Mouse (Mus musculus) embryonic facial prominence, embryonic 11.5 days (tissue): ENCODE measurements around the gene Stag1. TPM values are rescaled to one million over a fixed set of nuclear protein-coding genes. Genes with fewer than 3 reads are reported as not detected.

Experiments used
- ATAC-seq: fragments of 200-750 bp; cut with Nextera tagmentation; replicated peaks from 2 replicates; pipeline ENCODE4 v1.8.0; 2017; ENCODE audit warnings: low read depth; ENCODE audit not compliant: insufficient number of reproducible peaks, low FRiP score, low TSS enrichment
- DNase-seq: peaks from one replicate; pipeline ENCODE4 v3.0.0-alpha.2; 2015; ENCODE audit warnings: low spot score
- H3K27ac ChIP-seq: fragments of 300-500 bp; sonication (generic); replicated peaks from 2 replicates; pipeline ENCODE4 v1.5.1; 2014; ENCODE audit warnings: mild to moderate bottlenecking, low read depth, low read length, control low read depth
- H3K27me3 ChIP-seq: fragments of 300-500 bp; sonication (generic); 2 replicates; pipeline ENCODE4 v1.6.1; 2014; ENCODE audit warnings: mild to moderate bottlenecking, low read length, moderate library complexity, mixed read lengths; ENCODE audit not compliant: control insufficient read depth, insufficient read depth
- H3K36me3 ChIP-seq: fragments of 300-500 bp; sonication (generic); replicated peaks from 2 replicates; pipeline ENCODE4 v1.6.1; 2014; ENCODE audit warnings: low read depth, mild to moderate bottlenecking, low read length, moderate library complexity, mixed read lengths; ENCODE audit not compliant: control insufficient read depth, insufficient read depth
- H3K4me1 ChIP-seq: fragments of 300-500 bp; sonication (generic); 2 replicates; pipeline ENCODE4 v1.6.1; 2014; ENCODE audit warnings: low read length, mixed read lengths; ENCODE audit not compliant: control insufficient read depth, insufficient read depth
- H3K4me2 ChIP-seq: fragments of 300-500 bp; sonication (generic); 2 replicates; pipeline ENCODE4 v1.6.1; 2014; ENCODE audit warnings: low read depth, mild to moderate bottlenecking, control low read depth, low read length, moderate library complexity
- H3K4me3 ChIP-seq: fragments of 300-500 bp; sonication (generic); 2 replicates; pipeline ENCODE4 v1.5.1; 2014; ENCODE audit warnings: low read depth, low read length, control low read depth
- H3K9ac ChIP-seq: fragments of 300-500 bp; sonication (generic); replicated peaks from 2 replicates; pipeline ENCODE4 v1.6.1; 2014; ENCODE audit warnings: mild to moderate bottlenecking, control low read depth, low read length
- H3K9me3 ChIP-seq: fragments of 300-500 bp; sonication (generic); replicated peaks from 2 replicates; pipeline ENCODE4 v1.6.1; 2016; ENCODE audit warnings: mild to moderate bottlenecking, low read length, inconsistent platforms, mixed read lengths; ENCODE audit not compliant: control insufficient read depth
- WGBS: fragments of 180-500 bp; shearing (Covaris S2); extraction: QIAGEN DNeasy Blood & Tissue Kit; methylation state at CpG from one replicate; pipeline ENCODE4 v1.1.7; 2014; 5-methylcytosine and 5-hydroxymethylcytosine counted together
- polyA plus RNA-seq: library from polyadenylated mRNA; unstranded; fragments of >200 nt; fragmentation: Nextera tagmentation; extraction: Ambion mirVana; gene quantifications from 2 replicates; pipeline ENCODE4 v1.2.1, GENCODE M21; 2014

Gene Stag1
- polyA plus RNA-seq, 1 experiment from 2014 or later = 61.7 TPM

DNA sequence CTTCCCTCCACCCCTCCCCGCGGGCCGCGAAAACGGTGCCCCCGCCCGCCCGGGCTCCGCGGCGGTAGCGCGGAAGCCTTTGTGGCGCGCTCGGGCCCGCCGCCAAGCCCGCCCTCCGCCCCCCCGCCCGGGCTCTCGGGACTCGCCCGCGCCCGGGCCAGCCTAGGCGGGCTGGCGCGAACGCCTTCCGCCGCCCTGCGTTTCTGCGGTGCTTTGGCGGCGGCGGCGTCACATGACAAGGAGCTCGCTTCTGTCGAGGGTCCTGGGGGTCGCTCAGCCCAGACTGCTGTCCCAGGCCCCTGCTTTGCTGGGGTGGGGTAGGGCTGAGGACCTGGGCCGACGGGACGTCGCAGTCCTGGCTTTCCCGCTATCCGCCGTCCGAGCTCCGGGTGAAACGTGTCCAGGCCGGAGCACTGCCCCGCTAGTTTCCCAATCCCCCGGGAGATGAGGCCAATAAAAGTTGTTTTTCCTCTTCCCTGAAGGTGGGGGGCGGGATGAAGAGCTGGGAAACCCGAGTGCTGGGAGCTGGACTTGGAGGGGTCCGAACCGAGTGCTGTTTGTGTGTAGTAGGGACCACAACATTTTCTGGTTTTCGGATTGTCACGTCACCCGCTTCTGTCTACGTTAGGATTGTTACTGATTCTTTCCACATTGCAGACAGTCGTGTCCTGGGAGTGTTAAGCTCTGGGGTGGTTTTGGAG lies 46.6 kb downstream of the Stag1 start:
- 0% methylated on average over 44 of the region's 64 CpGs for WGBS
- Histone ChIP-seq H3K27ac (peak overlapping the region; percentile 97), H3K27me3 (no peaks in the 10 kb centered on the region), H3K4me2 (peak overlapping the region; percentile 42), H3K36me3 (no peaks in the 10 kb centered on the region), H3K4me3 (peak overlapping the region; percentile 86), H3K9ac (peak overlapping the region; percentile 97), H3K4me1 (no peaks in the 10 kb centered on the region), H3K9me3 (no peaks in the 10 kb centered on the region)
- DNase-seq = peak; percentile 77
- peak; percentile 31 for ATAC-seq

DNA sequence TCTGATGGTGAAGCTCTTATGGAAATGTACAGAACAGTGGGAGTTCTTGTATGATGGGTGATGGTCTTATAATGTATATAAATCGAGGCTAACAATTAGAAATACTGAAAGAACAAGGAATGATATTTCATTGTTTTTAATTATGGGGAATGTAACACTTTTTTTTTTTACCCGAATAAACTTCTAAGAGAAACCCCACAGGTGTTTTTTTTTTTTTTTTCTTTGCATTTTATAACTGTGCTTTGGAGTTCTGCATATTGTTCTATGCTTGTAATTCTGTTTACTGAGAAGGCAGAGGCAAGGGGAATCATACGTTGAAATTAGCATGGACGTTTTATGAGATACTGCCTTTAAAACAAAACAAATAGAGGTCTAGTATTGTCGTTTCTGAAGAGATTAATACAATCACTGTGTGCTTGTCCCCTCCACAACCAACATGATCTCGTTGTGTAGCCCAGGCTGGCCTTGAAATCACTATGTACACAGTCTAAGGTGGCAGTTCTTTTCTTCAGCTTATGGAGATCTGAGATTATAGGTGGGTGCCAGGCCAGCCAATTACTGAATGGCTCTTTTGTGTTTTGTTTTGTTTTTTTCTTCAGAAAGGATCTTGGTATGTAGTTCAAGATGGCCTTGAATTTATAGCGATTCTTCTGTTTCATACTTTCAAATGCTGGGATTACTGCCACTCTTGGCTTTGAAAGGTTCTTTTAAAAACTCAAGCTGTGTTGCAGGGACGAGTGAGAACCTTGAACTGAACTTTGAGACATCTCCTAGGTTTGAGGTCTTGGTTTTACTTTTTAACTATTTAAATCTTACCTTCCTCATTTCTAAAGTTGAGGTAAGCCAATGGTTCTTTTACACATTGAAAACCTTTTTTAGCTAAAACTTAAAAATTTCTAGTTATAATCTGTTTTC lies 47.7 kb downstream of the Stag1 start:
- no peak overlapping the region for H3K9ac ChIP-seq
- H3K36me3 ChIP-seq = no peaks in the 10 kb centered on the region
- H3K9me3 ChIP-seq = no peaks in the 10 kb centered on the region
- DNase-seq (no peak), ATAC-seq (no peak)
- no peaks in the 10 kb centered on the region for H3K27me3 ChIP-seq
- H3K27ac ChIP-seq = no peak overlapping the region
- H3K4me2 ChIP-seq = peak overlapping the region; percentile 42; the same call in 1 of the 2 replicates
- peak overlapping the region; percentile 86 for H3K4me3 ChIP-seq
- 43% methylated on average over 8 of the region's 8 CpGs for WGBS
- H3K4me1 ChIP-seq = no peaks in the 10 kb centered on the region

GRCm38 (mm10) chr9:100646276-100646675 lies 48.7 kb downstream of the Stag1 start:
- H3K36me3 ChIP-seq = no peaks in the 10 kb centered on the region
- no peak overlapping the region for H3K9ac ChIP-seq
- H3K4me2 ChIP-seq = no peak overlapping the region
- H3K27me3 ChIP-seq = no peaks in the 10 kb centered on the region
- no peak overlapping the region for H3K4me3 ChIP-seq
- ATAC-seq = no peak
- DNase-seq = no peak
- WGBS = 93% methylated on average over 2 of the region's 2 CpGs
- no peak overlapping the region for H3K27ac ChIP-seq
- H3K9me3 ChIP-seq = no peaks in the 10 kb centered on the region
- H3K4me1 ChIP-seq = no peaks in the 10 kb centered on the region

DNA sequence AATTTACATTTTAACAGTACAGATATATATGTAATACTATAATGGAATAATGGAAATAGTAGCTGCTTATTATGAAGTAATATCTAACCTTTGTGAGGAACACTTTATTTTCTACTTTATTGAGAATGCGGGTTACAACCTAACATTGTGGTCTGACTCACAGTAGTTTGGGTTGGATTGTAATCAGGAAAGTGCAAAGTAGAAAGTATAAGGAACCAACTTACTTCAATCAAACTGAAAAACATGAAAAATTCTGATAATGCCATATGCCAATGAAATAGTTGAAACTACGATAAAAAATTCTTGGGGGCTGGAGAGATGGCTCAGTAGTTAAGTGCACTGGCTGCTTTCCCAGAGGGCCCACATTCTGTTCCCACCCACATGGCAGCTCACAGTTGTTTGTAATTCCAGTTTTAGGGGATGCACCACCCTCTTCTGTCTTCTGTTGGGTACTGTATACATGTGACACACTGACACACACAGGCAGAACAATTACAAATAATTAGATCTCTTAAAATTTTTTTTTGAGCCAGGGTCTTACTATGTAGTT lies 50.3 kb downstream of the Stag1 start:
- Histone ChIP-seq H3K4me2 (no peak overlapping the region), H3K9ac (no peak overlapping the region), H3K36me3 (no peaks in the 10 kb centered on the region), H3K27me3 (no peaks in the 10 kb centered on the region), H3K4me1 (no peaks in the 10 kb centered on the region), H3K4me3 (no peak overlapping the region), H3K27ac (no peak overlapping the region), H3K9me3 (no peaks in the 10 kb centered on the region)
- ATAC-seq (no peak), DNase-seq (no peak)
- WGBS = 94% methylated on average over 2 of the region's 2 CpGs

DNA sequence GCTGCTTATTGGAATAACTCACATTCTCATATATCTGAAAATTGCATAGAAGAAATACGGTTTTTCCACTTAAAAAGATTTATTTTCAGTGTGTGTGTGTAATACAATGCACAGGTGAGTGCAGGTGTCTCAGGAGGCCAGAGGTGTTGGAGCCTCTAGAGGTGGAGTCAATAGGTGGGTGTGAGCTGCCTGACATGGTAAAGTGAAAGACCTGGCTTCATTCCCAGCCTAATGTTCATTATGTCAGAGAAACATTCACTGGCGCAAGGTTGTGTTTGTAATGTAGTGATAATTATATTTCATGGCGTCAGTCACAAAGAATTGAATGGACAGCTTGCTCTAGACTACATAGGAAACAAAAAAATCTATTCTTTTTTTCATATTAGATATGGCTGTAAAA lies 56.5 kb downstream of the Stag1 start:
- Histone ChIP-seq H3K9ac (no peak overlapping the region), H3K4me3 (no peak overlapping the region), H3K9me3 (no peaks in the 10 kb centered on the region), H3K4me1 (no peaks in the 10 kb centered on the region), H3K27ac (no peak overlapping the region), H3K27me3 (no peaks in the 10 kb centered on the region), H3K36me3 (no peaks in the 10 kb centered on the region), H3K4me2 (no peak overlapping the region)
- WGBS = 92% methylated on average over 3 of the region's 3 CpGs
- no peak for DNase-seq
- ATAC-seq = no peak

GRCm38 (mm10) chr9:100656058-100656457 lies 58.5 kb downstream of the Stag1 start:
- Histone ChIP-seq H3K27ac (no peak overlapping the region), H3K4me1 (no peaks in the 10 kb centered on the region), H3K36me3 (no peaks in the 10 kb centered on the region), H3K27me3 (no peaks in the 10 kb centered on the region), H3K9me3 (no peaks in the 10 kb centered on the region), H3K9ac (no peak overlapping the region), H3K4me2 (no peak overlapping the region), H3K4me3 (no peak overlapping the region)
- no peak for DNase-seq
- no peak for ATAC-seq
- 88% methylated on average over 4 of the region's 4 CpGs for WGBS

- no peak overlapping the region for H3K27ac ChIP-seq
- no peak for ATAC-seq
- H3K9ac ChIP-seq = no peak overlapping the region
- H3K9me3 ChIP-seq = no peaks in the 10 kb centered on the region
- no peaks in the 10 kb centered on the region for H3K27me3 ChIP-seq
- no peak overlapping the region for H3K4me2 ChIP-seq
- no peaks in the 10 kb centered on the region for H3K36me3 ChIP-seq
- H3K4me3 ChIP-seq = no peak overlapping the region
- H3K4me1 ChIP-seq = no peaks in the 10 kb centered on the region
- no peak for DNase-seq
Observed at GRCm38 (mm10) chr9:100660587-100660986, 63.0 kb downstream of the Stag1 start.
